25 mouse cellular contexts compared by ENCODE assay signal in genomic region chr15:99384071-99384470, GRCm38 (mm10). TPM values are rescaled to one million over a fixed set of nuclear protein-coding genes. Genes with fewer than 3 reads are reported as not detected.
DNase-seq lines count a peak whose midpoint lies in the region; ATAC-seq lines count a peak whose summit lies in the region.
"Had no signal": no experiment of that assay in that cellular context is flagged by ENCODE, and none has a peak within 500 bp of the region (broad histone marks: within the 10 kb centered on the region; RNA-seq: fewer than 3 reads in every experiment).

No protein-coding gene starts in this region.

- no peak for ATAC-seq in embryonic facial prominence, embryonic 11.5 days (replicated peaks; ENCODE audit: insufficient number of reproducible peaks, low FRiP score, low TSS enrichment, low read depth)
- ATAC-seq in kidney, embryonic 16.5 days (ENCODE audit: low FRiP score, low TSS enrichment) = 0 out of 2 replicates have a peak, but pooled peaks have one; percentile 23
- no peak for ATAC-seq in embryonic facial prominence, embryonic 14.5 days (ENCODE audit: low read depth)
- no peak for ATAC-seq in limb, embryonic 12.5 days (ENCODE audit: insufficient number of reproducible peaks, insufficient read depth, low FRiP score, low TSS enrichment, low read depth)
- no peak for ATAC-seq in liver, embryonic 12.5 days
- ATAC-seq: forebrain, embryonic 14.5 days; intestine, embryonic 16.5 days; midbrain, embryonic 16.5 days had no signal

- H3K9ac ChIP-seq in embryonic facial prominence, embryonic 11.5 days (replicated peaks; ENCODE audit: low read length) = no peak overlapping the region
- no peak overlapping the region; the same call in 1 of the 2 replicates for H3K9ac ChIP-seq in kidney, embryonic 16.5 days (replicated peaks; ENCODE audit: low read length)
- no peak overlapping the region for H3K9ac ChIP-seq in embryonic facial prominence, embryonic 14.5 days (ENCODE audit: low read depth, low read length)
- no peak overlapping the region for H3K9ac ChIP-seq in limb, embryonic 12.5 days (replicated peaks)
- H3K9ac ChIP-seq in liver, embryonic 12.5 days = no peak overlapping the region
- H3K9ac ChIP-seq: hindbrain, embryonic 13.5 days; liver, embryonic 15.5 days had no signal

- H3K4me2 ChIP-seq in embryonic facial prominence, embryonic 11.5 days (ENCODE audit: low read depth, low read length) = no peak overlapping the region
- H3K4me2 ChIP-seq in kidney, embryonic 16.5 days (replicated peaks; ENCODE audit: low read depth, low read length) = no peak overlapping the region
- H3K4me2 ChIP-seq in embryonic facial prominence, embryonic 14.5 days (ENCODE audit: low read depth, low read length) = no peak overlapping the region
- no peak overlapping the region for H3K4me2 ChIP-seq in limb, embryonic 12.5 days
- no peak overlapping the region for H3K4me2 ChIP-seq in liver, embryonic 12.5 days
- H3K4me2 ChIP-seq: hindbrain, embryonic 13.5 days; liver, embryonic 15.5 days had no signal

- no peak overlapping the region for H3K4me3 ChIP-seq in embryonic facial prominence, embryonic 11.5 days (ENCODE audit: low read depth, low read length)
- no peak overlapping the region for H3K4me3 ChIP-seq in embryonic facial prominence, embryonic 10.5 days
- no peak overlapping the region for H3K4me3 ChIP-seq in kidney, embryonic 16.5 days (ENCODE audit: low read length)
- H3K4me3 ChIP-seq in embryonic facial prominence, embryonic 14.5 days (ENCODE audit: low read depth, low read length) = no peak overlapping the region
- no peak overlapping the region for H3K4me3 ChIP-seq in limb, embryonic 12.5 days (replicated peaks)
- H3K4me3 ChIP-seq in liver, embryonic 12.5 days = no peak overlapping the region
- H3K4me3 ChIP-seq: erythroblast, embryonic 14.5 days; hindbrain, embryonic 13.5 days; liver, embryonic 15.5 days had no signal

- H3K4me1 ChIP-seq in embryonic facial prominence, embryonic 11.5 days (ENCODE audit: control insufficient read depth, insufficient read depth, low read length) = no peaks in the 10 kb centered on the region; the same call in 1 of the 2 replicates
- H3K4me1 ChIP-seq in embryonic facial prominence, embryonic 10.5 days = peaks cover 10% of the 10 kb centered on the region
- peaks cover 10% of the 10 kb centered on the region for H3K4me1 ChIP-seq in kidney, embryonic 16.5 days (ENCODE audit: insufficient read depth, low read length)
- no peaks in the 10 kb centered on the region for H3K4me1 ChIP-seq in embryonic facial prominence, embryonic 14.5 days (ENCODE audit: control insufficient read depth, insufficient read depth, low read length)
- peaks cover 12% of the 10 kb centered on the region for H3K4me1 ChIP-seq in limb, embryonic 12.5 days (replicated peaks)
- H3K4me1 ChIP-seq in liver, embryonic 12.5 days = peaks cover 7% of the 10 kb centered on the region; the same call in 1 of the 2 replicates
- H3K4me1 ChIP-seq: hindbrain, embryonic 13.5 days had no signal

- no peaks in the 10 kb centered on the region for H3K36me3 ChIP-seq in embryonic facial prominence, embryonic 11.5 days (replicated peaks; ENCODE audit: control insufficient read depth, insufficient read depth, low read depth, low read length)
- H3K36me3 ChIP-seq in embryonic facial prominence, embryonic 10.5 days (replicated peaks) = no peaks in the 10 kb centered on the region
- H3K36me3 ChIP-seq in kidney, embryonic 16.5 days (ENCODE audit: insufficient read depth, low read length) = no peaks in the 10 kb centered on the region
- H3K36me3 ChIP-seq in embryonic facial prominence, embryonic 14.5 days (ENCODE audit: control insufficient read depth, insufficient read depth, low read length) = no peaks in the 10 kb centered on the region
- no peaks in the 10 kb centered on the region for H3K36me3 ChIP-seq in limb, embryonic 12.5 days
- no peaks in the 10 kb centered on the region for H3K36me3 ChIP-seq in liver, embryonic 12.5 days
- H3K36me3 ChIP-seq: hindbrain, embryonic 13.5 days; liver, embryonic 15.5 days had no signal

- H3K9me3 ChIP-seq in embryonic facial prominence, embryonic 11.5 days (replicated peaks; ENCODE audit: control insufficient read depth, low read length) = no peaks in the 10 kb centered on the region
- H3K9me3 ChIP-seq in embryonic facial prominence, embryonic 10.5 days = no peaks in the 10 kb centered on the region
- H3K9me3 ChIP-seq in kidney, embryonic 16.5 days (ENCODE audit: low read length) = no peaks in the 10 kb centered on the region
- no peaks in the 10 kb centered on the region for H3K9me3 ChIP-seq in embryonic facial prominence, embryonic 14.5 days (ENCODE audit: control insufficient read depth, low read length)
- no peaks in the 10 kb centered on the region for H3K9me3 ChIP-seq in limb, embryonic 12.5 days
- H3K9me3 ChIP-seq in liver, embryonic 12.5 days (replicated peaks) = no peaks in the 10 kb centered on the region
- H3K9me3 ChIP-seq: hindbrain, embryonic 13.5 days; liver, embryonic 15.5 days had no signal

- no peaks in the 10 kb centered on the region for H3K27me3 ChIP-seq in embryonic facial prominence, embryonic 11.5 days (ENCODE audit: control insufficient read depth, insufficient read depth, low read length)
- no peaks in the 10 kb centered on the region for H3K27me3 ChIP-seq in embryonic facial prominence, embryonic 10.5 days (replicated peaks; ENCODE audit: low read depth, poor library complexity, severe bottlenecking)
- no peaks in the 10 kb centered on the region for H3K27me3 ChIP-seq in kidney, embryonic 16.5 days (ENCODE audit: insufficient read depth, low read length)
- no peaks in the 10 kb centered on the region for H3K27me3 ChIP-seq in embryonic facial prominence, embryonic 14.5 days (replicated peaks; ENCODE audit: control insufficient read depth, insufficient read depth, low read length)
- H3K27me3 ChIP-seq in limb, embryonic 12.5 days = no peaks in the 10 kb centered on the region
- no peaks in the 10 kb centered on the region for H3K27me3 ChIP-seq in liver, embryonic 12.5 days (replicated peaks)
- H3K27me3 ChIP-seq: CH12.LX; hindbrain, embryonic 13.5 days; liver, embryonic 15.5 days had no signal

- H3K27ac ChIP-seq in embryonic facial prominence, embryonic 11.5 days (replicated peaks; ENCODE audit: low read depth, low read length) = no peak overlapping the region
- H3K27ac ChIP-seq in embryonic facial prominence, embryonic 10.5 days (replicated peaks) = no peak overlapping the region
- H3K27ac ChIP-seq in kidney, embryonic 16.5 days (ENCODE audit: low read length) = peak overlapping the region; percentile 74
- 0 out of 2 replicates have a peak overlapping the region, but pooled peaks have one; percentile 2 for H3K27ac ChIP-seq in embryonic facial prominence, embryonic 14.5 days (replicated peaks; ENCODE audit: low read depth, low read length)
- H3K27ac ChIP-seq in limb, embryonic 12.5 days = peak overlapping the region; percentile 32; the same call in 1 of the 2 replicates
- H3K27ac ChIP-seq in liver, embryonic 12.5 days = no peak overlapping the region
- H3K27ac ChIP-seq: hindbrain, embryonic 13.5 days; liver, embryonic 15.5 days had no signal

- 38% methylated on average over 6 of the region's 6 CpGs for WGBS in embryonic facial prominence, embryonic 11.5 days
- WGBS in embryonic facial prominence, embryonic 10.5 days = 48% methylated on average over 6 of the region's 6 CpGs
- 31% methylated on average over 6 of the region's 6 CpGs for WGBS in kidney, embryonic 16.5 days
- 21% methylated on average over 6 of the region's 6 CpGs for WGBS in embryonic facial prominence, embryonic 14.5 days
- WGBS in limb, embryonic 12.5 days = 13% methylated on average over 6 of the region's 6 CpGs
- 62% methylated on average over 6 of the region's 6 CpGs for WGBS in liver, embryonic 12.5 days (ENCODE audit: insufficient replicate concordance)

- DNase-seq in embryonic facial prominence, embryonic 11.5 days (ENCODE audit: low spot score) = peak; percentile 48
- DNase-seq in embryonic facial prominence, embryonic 10.5 days (ENCODE audit: low spot score) = no peak
- DNase-seq in kidney, adult 11 months = no peak
- DNase-seq in embryonic facial prominence, embryonic 14.5 days (ENCODE audit: low spot score) = peak; percentile 57
- DNase-seq in thymus, postnatal 4 days = no peak
- DNase-seq: adrenal gland, postnatal 25 days; cerebellum, adult 11 months; cerebellum, postnatal 10 days; embryo, embryonic 11 days; gastrocnemius, postnatal 14 days; heart, postnatal 14 days; lung, postnatal 4 days; right cerebral cortex, postnatal 14 days; spleen, adult 18-20 months; thymus, adult 18-20 months had no signal

RNA-seq across cellular contexts. Expression of gene Tmbim6, which starts 8.6 kb away (rescaled TPM):
- 225 and 228 TPM in 2 replicates for polyA plus RNA-seq in embryonic facial prominence, embryonic 11.5 days (2014; fragmentation: Nextera tagmentation; extraction: Ambion mirVana)
- polyA plus RNA-seq in embryonic facial prominence, embryonic 10.5 days (2016; fragmentation: Nextera tagmentation; extraction: Ambion mirVana) = 262 and 273 TPM in 2 replicates
- polyA plus RNA-seq in kidney, embryonic 16.5 days (2015; fragmentation: Nextera tagmentation; extraction: Ambion mirVana) = 634 and 653 TPM in 2 replicates
- 300 and 310 TPM in 2 replicates for polyA plus RNA-seq in embryonic facial prominence, embryonic 14.5 days (2014; fragmentation: Nextera tagmentation; extraction: Ambion mirVana)
- 240 and 252 TPM in 2 replicates for polyA plus RNA-seq in limb, embryonic 12.5 days (2016; fragmentation: Nextera tagmentation; extraction: Ambion mirVana)
- 199 and 201 TPM in 2 replicates for polyA plus RNA-seq in liver, embryonic 12.5 days (2016; fragmentation: Nextera tagmentation; extraction: Ambion mirVana)

RNA-seq across cellular contexts. Expression of gene Fmnl3, which starts 13.8 kb away (rescaled TPM):
- 17.1 and 17.6 TPM in 2 replicates for polyA plus RNA-seq in embryonic facial prominence, embryonic 11.5 days (2014; fragmentation: Nextera tagmentation; extraction: Ambion mirVana)
- 24.4 and 25.6 TPM in 2 replicates for polyA plus RNA-seq in embryonic facial prominence, embryonic 10.5 days (2016; fragmentation: Nextera tagmentation; extraction: Ambion mirVana)
- 27.1 and 29.8 TPM in 2 replicates for polyA plus RNA-seq in kidney, embryonic 16.5 days (2015; fragmentation: Nextera tagmentation; extraction: Ambion mirVana)
- polyA plus RNA-seq in embryonic facial prominence, embryonic 14.5 days (2014; fragmentation: Nextera tagmentation; extraction: Ambion mirVana) = 18.5 and 21.5 TPM in 2 replicates
- polyA plus RNA-seq in limb, embryonic 12.5 days (2016; fragmentation: Nextera tagmentation; extraction: Ambion mirVana) = 33.6 and 40.6 TPM in 2 replicates
- 7.4 and 8.6 TPM in 2 replicates for polyA plus RNA-seq in liver, embryonic 12.5 days (2016; fragmentation: Nextera tagmentation; extraction: Ambion mirVana)

Comparison
In these comparisons a context has a peak if more than half of its experiments do, and no peak if none do; other contexts are left out.
1. DNase-seq: peak in embryonic facial prominence, embryonic 11.5 days (single experiment) and embryonic facial prominence, embryonic 14.5 days (single experiment); none in embryonic facial prominence, embryonic 10.5 days (single experiment), kidney, adult 11 months (single experiment) and thymus, postnatal 4 days (single experiment).
2. H3K27ac ChIP-seq: peak in kidney, embryonic 16.5 days (single experiment), embryonic facial prominence, embryonic 14.5 days (single experiment) and limb, embryonic 12.5 days (single experiment); none in embryonic facial prominence, embryonic 11.5 days (single experiment), embryonic facial prominence, embryonic 10.5 days (single experiment) and liver, embryonic 12.5 days (single experiment).